Mouse (Mus musculus) kidney, embryonic 16.5 days (tissue): ENCODE results near the gene Zfp605. TPM values are rescaled to one million over a fixed set of nuclear protein-coding genes. Genes with fewer than 3 reads are reported as not detected.

Source experiments
- ATAC-seq: fragments of 200-750 bp; cut with Nextera tagmentation; 2 replicates; pipeline ENCODE4 v1.8.0; 2017; ENCODE audit warnings: moderate TSS enrichment; ENCODE audit not compliant: low FRiP score, low TSS enrichment
- H3K27ac ChIP-seq: fragments of 300-500 bp; sonication (generic); 2 replicates; pipeline ENCODE4 v1.5.1; 2014; ENCODE audit warnings: low read length
- H3K27me3 ChIP-seq: fragments of 300-500 bp; sonication (generic); 2 replicates; pipeline ENCODE4 v1.6.1; 2014; ENCODE audit warnings: low read length, control low read depth, mixed read lengths; ENCODE audit not compliant: insufficient read depth
- H3K36me3 ChIP-seq: fragments of 300-500 bp; sonication (generic); 2 replicates; pipeline ENCODE4 v1.6.1; 2014; ENCODE audit warnings: low read length, control low read depth, mixed read lengths; ENCODE audit not compliant: insufficient read depth
- H3K4me1 ChIP-seq: fragments of 300-500 bp; sonication (generic); 2 replicates; pipeline ENCODE4 v1.6.1; 2014; ENCODE audit warnings: low read length, control low read depth, mixed read lengths; ENCODE audit not compliant: insufficient read depth
- H3K4me2 ChIP-seq: fragments of 300-500 bp; sonication (generic); replicated peaks from 2 replicates; pipeline ENCODE4 v1.6.1; 2014; ENCODE audit warnings: low read depth, low read length
- H3K4me3 ChIP-seq: fragments of 300-500 bp; sonication (generic); 2 replicates; pipeline ENCODE4 v1.5.1; 2014; ENCODE audit warnings: mild to moderate bottlenecking, low read length
- H3K9ac ChIP-seq: fragments of 300-500 bp; sonication (generic); replicated peaks from 2 replicates; pipeline ENCODE4 v1.6.1; 2014; ENCODE audit warnings: low read length
- H3K9me3 ChIP-seq: fragments of 300-500 bp; sonication (generic); 2 replicates; pipeline ENCODE4 v1.6.1; 2016; ENCODE audit warnings: low read length, control low read depth
- WGBS: fragments of 180-500 bp; shearing (Covaris S2); extraction: QIAGEN DNeasy Blood & Tissue Kit; methylation state at CpG from one replicate; pipeline ENCODE4 v1.1.7; 2014; 5-methylcytosine and 5-hydroxymethylcytosine counted together
- polyA plus RNA-seq: library from polyadenylated mRNA; unstranded; fragments of >200 nt; fragmentation: Nextera tagmentation; extraction: Ambion mirVana; gene quantifications from 2 replicates; pipeline ENCODE4 v1.2.1, GENCODE M21; 2015

Zfp605 gene
- polyA plus RNA-seq, 1 experiment from 2014 or later = 4.5 TPM

- ATAC-seq = no peak
- no peaks in the 10 kb centered on the region for H3K4me1 ChIP-seq
- H3K4me2 ChIP-seq = no peak overlapping the region
- peaks cover 44% of the 10 kb centered on the region for H3K36me3 ChIP-seq
- H3K4me3 ChIP-seq = no peak overlapping the region
- no peaks in the 10 kb centered on the region for H3K9me3 ChIP-seq
- no peak overlapping the region for H3K9ac ChIP-seq
- no peaks in the 10 kb centered on the region for H3K27me3 ChIP-seq
- WGBS = 88% methylated on average over 5 of the region's 5 CpGs
- no peak overlapping the region for H3K27ac ChIP-seq
These were observed 33.1 kb downstream of the Zfp605 start for GRCm38 (mm10) chr5:110143007-110143406.

- Histone ChIP-seq H3K4me2 (no peak overlapping the region), H3K27me3 (no peaks in the 10 kb centered on the region), H3K4me1 (no peaks in the 10 kb centered on the region), H3K27ac (no peak overlapping the region), H3K36me3 (peaks cover 35% of the 10 kb centered on the region; the same call in 1 of the 2 replicates), H3K4me3 (no peak overlapping the region), H3K9me3 (no peaks in the 10 kb centered on the region), H3K9ac (no peak overlapping the region)
- 97% methylated on average over 4 of the region's 4 CpGs for WGBS
- no peak for ATAC-seq
These were observed 59.5 kb downstream of the Zfp605 start for GRCm38 (mm10) chr5:110169374-110169773.

GRCm38 (mm10) chr5:110176362-110177020 lies 66.6 kb downstream of the Zfp605 start, which contains the start of gene Golga3:
Golga3 (plus strand) TSS chr5:110176701.
- peak within 1 kb of the TSS; percentile 83 for H3K4me3 ChIP-seq
- H3K9ac ChIP-seq = peak within 1 kb of the TSS; percentile 85
- H3K36me3 ChIP-seq = peaks cover under 1% of the 10 kb centered on the region; the same call in 1 of the 2 replicates
- H3K4me1 ChIP-seq = peaks cover 9% of the 10 kb centered on the region
- peak within 1 kb of the TSS; percentile 82 for H3K27ac ChIP-seq
- H3K9me3 ChIP-seq = no peaks in the 10 kb centered on the region
- peak within 1 kb of the TSS; percentile 86 for H3K4me2 ChIP-seq
- WGBS = under 1% methylated on average over 41 of the region's 41 CpGs
- H3K27me3 ChIP-seq = no peaks in the 10 kb centered on the region
- ATAC-seq = peak; percentile 97

GRCm38 (mm10) chr5:110177021-110177420 lies 67.1 kb downstream of the Zfp605 start:
- peak overlapping the region; percentile 85 for H3K9ac ChIP-seq
- H3K4me2 ChIP-seq = peak overlapping the region; percentile 86
- H3K36me3 ChIP-seq = peaks cover 5% of the 10 kb centered on the region; the same call in 1 of the 2 replicates
- peak overlapping the region; percentile 82 for H3K27ac ChIP-seq
- no peak; the same call in 1 of the 2 replicates for ATAC-seq
- H3K4me1 ChIP-seq = peaks cover 9% of the 10 kb centered on the region
- H3K9me3 ChIP-seq = no peaks in the 10 kb centered on the region
- peak overlapping the region; percentile 83 for H3K4me3 ChIP-seq
- no peaks in the 10 kb centered on the region for H3K27me3 ChIP-seq
- 1% methylated on average over 19 of the region's 19 CpGs for WGBS

- H3K4me1 ChIP-seq = peaks cover 9% of the 10 kb centered on the region
- H3K4me2 ChIP-seq = no peak overlapping the region
- H3K4me3 ChIP-seq = no peak overlapping the region
- 79% methylated on average over 2 of the region's 2 CpGs for WGBS
- no peaks in the 10 kb centered on the region for H3K27me3 ChIP-seq
- no peaks in the 10 kb centered on the region for H3K9me3 ChIP-seq
- ATAC-seq = no peak
- H3K36me3 ChIP-seq = peaks cover 10% of the 10 kb centered on the region; the same call in 1 of the 2 replicates
- H3K9ac ChIP-seq = no peak overlapping the region
- no peak overlapping the region for H3K27ac ChIP-seq
These were observed 68.7 kb downstream of the Zfp605 start for GRCm38 (mm10) chr5:110178628-110179027.

Other genes starting within 250 kb of the Zfp605 start
- gene Gm15446, start 186.7 kb upstream of the Zfp605 start, polyA plus RNA-seq = 0.72 and 0.76 TPM in 2 replicates
- 19.8 and 24.0 TPM in 2 replicates for gene Zfp932, start 113.6 kb upstream of the Zfp605 start, polyA plus RNA-seq
- gene Gm17655, start 37.6 kb upstream of the Zfp605 start, polyA plus RNA-seq = 4.2 and 6.9 TPM in 2 replicates
- 1.6 and 1.7 TPM in 2 replicates for gene Gm35315, start 15.7 kb upstream of the Zfp605 start, polyA plus RNA-seq
- gene Plcxd1, start 10.1 kb upstream of the Zfp605 start, polyA plus RNA-seq = 2.3 and 2.6 TPM in 2 replicates
- 36.4 and 39.2 TPM in 2 replicates for gene Gtpbp6, start 1.9 kb upstream of the Zfp605 start, polyA plus RNA-seq
- gene Chfr, start 25.8 kb downstream of the Zfp605 start, polyA plus RNA-seq = 39.4 and 42.8 TPM in 2 replicates
- gene Golga3, start 66.6 kb downstream of the Zfp605 start, polyA plus RNA-seq = 19.2 and 19.6 TPM in 2 replicates
- gene Ankle2, start 120.9 kb downstream of the Zfp605 start, polyA plus RNA-seq = 24.3 and 25.5 TPM in 2 replicates
- gene Pgam5, start 159.8 kb downstream of the Zfp605 start, polyA plus RNA-seq = 68.5 and 74.5 TPM in 2 replicates
- 25.1 and 27.3 TPM in 2 replicates for gene Pxmp2, start 176.1 kb downstream of the Zfp605 start, polyA plus RNA-seq
- gene Pole, start 176.2 kb downstream of the Zfp605 start, polyA plus RNA-seq = 30.3 and 32.1 TPM in 2 replicates
- gene P2rx2, start 233.1 kb downstream of the Zfp605 start, polyA plus RNA-seq = 1.1 and 1.2 TPM in 2 replicates
- gene Lrcol1, start 234.6 kb downstream of the Zfp605 start, polyA plus RNA-seq = not detected in 2 replicates